Mouse (Mus musculus): ENCODE data around the gene Timp4.

Gene Timp4

DNA sequence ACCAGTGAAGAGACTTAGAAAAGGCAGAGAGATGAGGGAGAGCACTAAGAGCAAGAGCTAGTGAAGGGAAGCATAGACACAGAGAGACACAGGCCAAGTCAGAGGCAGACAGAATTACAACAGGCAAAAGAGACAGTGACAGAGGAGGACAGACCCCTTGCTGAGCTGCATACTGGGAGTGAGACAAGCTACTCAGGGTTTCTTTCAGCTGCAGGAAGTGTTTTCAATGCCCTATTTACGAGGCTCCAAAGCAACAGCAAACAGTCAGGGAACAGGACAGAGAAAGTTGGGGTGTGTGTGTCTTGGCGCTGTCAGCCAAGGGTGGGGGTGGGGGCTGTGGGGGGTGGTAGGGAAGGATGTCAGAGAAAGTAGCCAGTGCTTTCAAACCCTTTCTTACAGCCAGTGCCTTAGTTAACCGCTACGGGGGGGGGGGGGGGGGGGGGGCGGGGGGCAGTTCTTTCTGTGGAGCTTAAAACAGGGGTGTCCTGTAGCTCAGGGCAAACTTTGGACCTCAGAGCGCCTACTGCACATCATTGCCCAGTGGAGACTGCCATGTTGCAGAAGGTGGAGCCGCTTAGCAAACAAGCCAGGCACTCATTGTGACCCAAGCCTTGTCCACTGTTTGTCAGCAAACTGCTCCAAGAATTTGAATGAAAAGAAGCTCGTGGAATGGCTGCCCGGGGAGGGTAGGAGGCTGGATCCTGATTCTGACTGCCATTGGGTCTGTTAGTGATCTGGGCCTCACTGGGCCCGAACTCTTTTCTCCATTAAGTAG is at the start of gene Timp4:
Timp4 (minus strand) TSS at position 107 of the 775 bp plus-strand sequence.
- in situ Hi-C loops (cut with MboI, MseI) = no loop called here

DNA sequence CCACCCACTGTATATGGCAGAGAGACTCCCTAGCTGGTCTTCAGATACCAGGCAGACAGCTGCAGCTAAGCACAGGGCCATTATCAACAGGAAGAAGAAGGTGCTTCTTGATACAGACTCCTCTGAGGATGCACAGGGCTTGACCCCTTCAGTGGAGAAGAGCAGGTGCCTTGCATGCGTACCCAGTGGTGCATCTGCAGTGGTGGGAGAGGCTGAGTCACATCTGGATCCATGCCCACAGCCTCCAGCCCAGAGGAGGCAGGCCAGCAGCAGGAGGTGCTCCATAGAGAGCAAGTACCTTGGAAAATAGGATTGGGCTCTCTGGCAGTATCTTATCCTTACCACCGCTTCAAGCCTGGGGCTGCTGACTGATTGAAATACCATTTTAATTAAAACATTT is 41.9 kb upstream of the Timp4 start:
- in situ Hi-C loops (cut with MboI, MseI) = no loop called here

DNA sequence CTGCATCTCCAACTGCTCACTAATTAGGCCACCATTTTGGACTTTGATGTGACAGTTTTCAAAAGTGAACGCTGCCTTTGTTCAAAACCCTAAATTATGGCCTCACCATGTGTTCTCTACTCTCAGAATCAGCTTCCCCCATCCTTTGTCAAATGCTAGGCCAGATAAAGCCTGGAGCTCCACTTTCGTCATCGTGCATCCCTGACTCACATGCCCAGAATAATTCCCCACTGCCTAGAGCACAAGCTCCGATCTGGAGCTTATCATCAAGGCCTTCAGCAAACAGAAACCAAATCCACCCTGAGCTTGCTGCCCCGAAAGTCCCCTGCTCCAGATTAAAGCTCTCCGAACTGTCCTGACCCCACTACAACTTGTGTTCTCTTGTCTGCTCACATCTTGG is 40.6 kb upstream of the Timp4 start:
- in situ Hi-C loops (cut with MboI, MseI) = no loop called here

DNA sequence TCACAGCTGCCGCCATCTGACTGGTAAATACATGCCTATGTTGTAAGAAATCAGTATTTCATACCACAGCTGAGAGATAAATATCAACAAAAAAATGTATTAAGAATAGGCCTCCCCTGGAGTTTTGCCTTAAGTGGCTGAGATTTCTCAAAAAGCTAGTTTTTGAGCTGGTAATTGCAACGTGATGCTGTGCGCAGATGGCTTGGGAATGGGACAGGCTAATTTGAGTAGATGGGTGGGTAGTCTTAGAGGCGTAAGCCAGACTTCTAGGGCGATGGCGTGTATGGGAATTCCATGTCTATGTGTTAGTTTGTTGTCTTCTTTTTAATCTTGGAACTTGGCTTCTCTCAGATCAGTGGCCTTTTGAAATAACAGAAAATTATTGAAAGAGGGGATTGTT is 39.8 kb upstream of the Timp4 start:
- in situ Hi-C loops (cut with MboI, MseI) = no loop called here

DNA sequence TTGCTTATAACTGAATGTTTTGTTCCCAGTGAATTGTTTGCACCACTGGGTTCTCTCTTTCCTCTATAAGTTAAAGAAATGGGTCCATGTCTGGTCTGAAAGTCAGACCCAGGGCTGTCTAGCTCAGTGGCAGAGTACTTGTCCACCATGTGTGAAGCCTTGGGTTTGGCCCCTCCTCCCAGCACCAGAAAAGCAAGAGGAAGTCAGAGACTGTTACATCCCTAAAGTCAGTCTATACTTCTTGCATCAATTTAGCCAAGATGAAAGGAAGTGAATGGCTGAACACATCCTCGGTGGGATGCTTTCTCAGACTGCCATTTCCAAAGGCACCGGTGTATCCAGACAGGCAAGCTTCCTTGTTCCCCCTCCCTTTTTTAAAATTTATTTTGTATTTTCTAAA is 39.1 kb upstream of the Timp4 start:
- in situ Hi-C loops (cut with MboI, MseI) = no loop called here

DNA sequence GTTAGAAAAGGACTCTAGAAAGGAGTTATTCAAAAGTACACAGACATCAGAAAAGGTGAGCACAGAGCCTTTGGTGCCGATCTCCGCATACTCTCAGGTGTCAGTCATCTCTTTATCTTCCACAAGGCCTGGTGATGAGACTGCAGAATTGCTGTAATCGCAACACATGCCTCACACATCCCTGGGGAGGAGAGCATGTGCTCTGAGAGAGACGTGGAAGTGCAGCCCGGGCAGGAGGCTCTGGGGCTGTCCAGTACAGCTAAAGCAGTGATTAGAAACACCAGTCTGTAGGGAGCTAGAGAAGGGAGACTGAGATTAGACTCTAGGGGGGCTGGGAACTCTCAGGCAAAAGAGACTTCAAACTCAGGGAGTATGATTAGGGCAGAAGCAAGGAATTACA is 38.6 kb upstream of the Timp4 start:
- in situ Hi-C loops (cut with MboI, MseI) = no loop called here

DNA sequence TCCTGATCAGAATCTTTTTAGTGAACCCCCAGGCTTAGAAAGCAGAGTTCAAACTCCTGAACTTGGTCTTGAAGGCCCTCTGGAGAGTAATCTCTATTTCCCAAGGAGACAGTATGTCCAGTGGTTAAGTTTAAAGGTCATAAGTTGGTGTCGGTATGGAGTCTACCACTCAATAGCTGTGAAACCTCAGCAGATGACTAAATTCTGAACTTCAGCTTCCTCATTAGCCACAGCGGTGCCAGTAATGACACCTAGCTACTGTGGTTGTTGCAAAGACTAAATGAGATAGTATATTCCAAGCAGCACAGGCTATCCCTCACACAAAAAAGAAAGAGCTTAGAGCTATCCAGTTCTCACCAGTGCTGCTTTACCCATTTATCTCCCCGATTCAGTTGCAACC is 36.2 kb upstream of the Timp4 start:
- in situ Hi-C loops (cut with MboI, MseI) = no loop called here

DNA sequence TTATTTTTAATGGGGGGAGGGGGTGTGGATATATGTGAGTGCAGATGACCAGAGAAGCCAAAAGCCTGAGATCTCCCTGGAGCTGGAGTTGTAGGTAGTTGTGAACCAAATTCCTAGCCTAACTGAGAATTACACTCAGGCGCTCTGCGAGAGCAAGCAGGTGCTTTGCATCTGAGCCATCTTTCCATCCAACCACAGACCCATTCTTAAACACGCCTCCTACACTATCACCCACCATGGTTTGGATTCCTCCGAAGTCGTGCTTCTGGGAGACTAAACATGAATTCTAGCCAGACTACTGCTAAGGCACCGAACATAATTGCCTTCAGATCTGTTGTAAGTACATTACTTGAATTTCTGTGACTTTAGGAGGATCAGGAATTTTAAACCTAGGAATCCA is 34.4 kb upstream of the Timp4 start:
- in situ Hi-C loops (cut with MboI, MseI) = no loop called here

DNA sequence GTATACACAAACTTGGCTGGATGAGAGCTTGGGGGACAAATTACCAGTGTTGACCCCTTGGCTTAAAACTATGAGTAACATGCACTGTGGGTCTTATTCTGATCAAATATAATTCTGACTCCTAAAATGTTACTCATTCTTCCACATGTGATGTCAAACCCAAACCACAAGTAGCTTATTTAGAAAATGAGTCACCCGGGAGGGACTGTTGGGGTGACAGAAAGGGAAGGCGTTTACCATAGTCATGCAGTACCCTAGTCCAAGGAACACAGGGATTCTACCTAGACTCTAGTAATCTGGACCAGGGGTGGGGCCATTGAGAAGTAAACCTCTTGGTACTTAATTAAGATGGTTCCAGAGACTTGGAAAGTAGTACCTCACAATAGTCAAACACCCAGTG is 32.1 kb upstream of the Timp4 start:
- in situ Hi-C loops (cut with MboI, MseI) = no loop called here

DNA sequence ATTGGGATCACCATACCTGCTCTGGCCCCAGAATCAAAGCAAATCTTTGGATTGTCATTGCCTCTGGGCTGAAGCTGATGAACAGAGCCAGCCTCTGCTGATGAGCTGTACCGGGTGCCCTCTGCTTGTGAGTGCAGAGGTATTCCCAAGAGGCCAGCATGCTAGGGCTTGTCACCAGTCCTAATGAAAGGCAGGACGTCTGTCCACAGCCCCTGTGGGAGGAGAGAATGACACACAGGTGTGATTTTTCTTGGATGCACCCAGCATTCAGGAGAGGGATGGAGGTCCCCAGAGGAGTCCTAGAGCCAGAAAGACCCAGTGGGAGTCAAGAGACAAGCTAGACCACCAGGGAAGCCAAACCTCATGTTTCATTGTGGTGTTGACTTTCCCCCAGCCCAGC is 27.6 kb upstream of the Timp4 start:
- in situ Hi-C loops (cut with MboI, MseI) = no loop called here

DNA sequence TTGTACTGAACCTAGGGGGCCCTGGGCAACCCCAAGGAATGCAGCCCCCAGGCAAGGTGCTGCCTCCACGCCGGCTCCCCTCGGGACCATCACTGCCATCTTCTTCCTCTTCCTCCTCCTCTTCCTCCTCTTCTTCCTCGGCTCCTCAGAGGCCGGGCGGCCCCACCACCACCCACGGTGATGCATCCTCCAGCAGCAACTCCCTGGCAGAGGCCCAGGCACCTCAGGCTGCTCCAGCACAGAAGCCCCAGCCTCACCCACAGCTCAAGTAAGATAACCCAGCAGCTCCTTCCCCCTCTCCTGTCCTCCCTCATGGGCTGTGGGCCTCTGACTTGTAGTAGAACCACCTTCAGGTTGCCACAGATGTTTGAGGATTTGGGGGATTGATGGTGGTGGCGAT is 26.1 kb upstream of the Timp4 start:
- in situ Hi-C loops (cut with MboI, MseI) = no loop called here

DNA sequence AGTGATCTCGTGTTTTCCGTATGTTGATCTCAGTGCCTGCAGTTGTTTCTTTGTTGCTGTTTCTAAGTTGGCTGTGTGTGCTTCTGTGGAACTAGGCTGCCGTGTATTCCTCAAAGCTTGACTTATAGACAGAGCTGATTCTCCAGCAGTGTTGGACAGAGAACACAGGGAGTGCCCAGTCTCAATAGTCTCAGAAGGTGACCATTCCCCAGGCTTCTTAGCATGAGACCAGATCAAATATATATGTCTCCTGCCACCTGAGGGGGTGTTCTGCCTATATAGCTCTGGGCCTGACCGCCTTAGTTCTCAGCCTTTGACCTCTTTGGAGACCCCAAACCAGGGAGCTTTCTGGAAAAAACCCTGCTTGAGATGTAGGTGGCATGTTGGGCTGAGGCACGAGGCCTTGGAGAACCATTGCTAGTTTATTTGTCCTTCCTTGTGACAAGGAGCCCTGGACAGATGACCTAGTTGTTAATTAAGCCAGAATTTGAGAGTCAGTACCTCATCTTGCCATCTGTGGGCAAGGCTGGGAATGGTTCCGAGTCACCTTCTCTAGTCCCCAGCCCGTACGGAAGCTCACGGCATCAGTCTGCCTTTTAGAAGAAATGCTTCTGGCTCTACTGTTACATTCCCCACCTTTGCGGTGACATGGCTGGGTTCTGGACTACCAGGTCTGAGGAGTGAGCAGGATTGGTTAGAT is 23.3 kb upstream of the Timp4 start:
- in situ Hi-C loops (cut with MboI, MseI) = no loop called here

DNA sequence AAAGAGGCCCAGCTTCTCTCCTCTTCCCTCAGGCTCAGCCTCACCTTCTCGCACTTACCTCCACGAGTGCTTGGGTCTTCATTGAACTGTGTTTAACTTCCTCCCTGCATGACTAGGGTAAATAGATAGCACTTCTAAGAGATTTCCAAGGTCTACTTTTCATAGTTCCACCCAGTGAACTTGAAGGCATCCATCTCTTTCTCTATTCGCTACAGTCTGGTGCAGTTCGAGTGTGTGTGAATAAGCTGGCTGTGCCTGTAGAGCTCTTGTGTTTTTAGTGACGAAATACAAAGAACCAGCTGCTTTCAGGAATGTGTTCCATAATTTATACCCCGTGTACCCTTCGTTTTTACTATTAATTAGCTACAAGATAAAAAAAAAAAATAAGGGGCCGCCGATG is 22.7 kb upstream of the Timp4 start:
- in situ Hi-C loops (cut with MboI, MseI) = no loop called here

DNA sequence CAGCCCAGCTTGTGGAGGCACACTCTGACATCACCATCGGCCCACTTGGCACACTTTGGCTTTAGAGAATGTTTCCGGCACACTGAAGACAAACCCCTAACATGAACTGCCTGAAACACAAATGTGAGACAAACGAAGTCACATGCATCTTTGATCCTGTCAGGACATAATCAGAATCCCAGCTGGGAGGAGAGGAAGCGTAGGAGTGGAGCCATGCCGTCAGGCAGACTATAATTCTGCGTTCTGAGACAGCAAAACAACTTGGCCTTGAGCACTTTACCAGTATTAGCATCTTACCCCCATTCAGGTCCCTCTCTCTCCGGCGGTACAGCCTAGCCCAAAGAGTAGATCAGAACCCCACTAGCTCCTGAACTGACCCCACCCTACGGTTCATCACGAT is 21.3 kb upstream of the Timp4 start:
- in situ Hi-C loops (cut with MboI, MseI) = no loop called here

DNA sequence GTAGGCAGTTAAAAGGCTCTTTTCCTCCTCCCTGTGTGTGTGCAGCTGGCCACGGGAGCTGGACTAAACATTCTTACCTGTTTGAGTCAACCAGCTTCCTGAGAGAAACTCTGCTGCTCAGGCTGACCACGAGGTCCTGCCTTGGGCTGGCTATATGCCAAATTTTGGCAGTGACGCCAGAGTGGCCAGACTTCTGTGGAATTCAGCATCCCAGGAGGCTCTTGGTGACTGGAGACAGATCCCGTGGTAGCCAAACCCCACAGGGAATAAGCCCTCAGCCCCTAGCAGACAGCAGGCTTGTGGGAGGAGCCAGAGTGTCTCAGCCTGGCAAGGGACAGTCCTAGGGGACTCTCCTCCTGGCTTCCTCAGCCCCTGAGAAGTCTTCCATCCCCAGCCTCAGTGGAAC is 19.9 kb upstream of the Timp4 start:
- in situ Hi-C loops (cut with MboI, MseI) = no loop called here

DNA sequence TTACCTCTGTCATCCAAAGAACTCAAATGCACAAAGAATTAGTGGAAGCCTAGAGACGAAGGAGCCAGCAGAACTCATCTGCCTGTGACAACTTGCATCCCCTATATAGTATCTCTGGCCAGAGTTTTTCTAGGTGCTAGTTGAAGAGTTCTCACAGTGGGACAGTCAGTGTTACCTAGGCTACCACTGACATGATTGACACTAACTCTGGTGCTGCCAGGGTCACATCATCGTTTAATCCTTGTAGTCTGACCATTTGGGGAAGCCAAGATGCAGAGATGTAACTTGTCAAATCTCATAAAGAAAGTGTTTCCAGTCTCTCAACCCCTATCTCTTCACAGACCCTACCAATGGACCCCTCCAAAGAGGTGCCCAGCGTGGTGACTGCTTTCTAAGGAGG is 19.3 kb upstream of the Timp4 start:
- in situ Hi-C loops (cut with MboI, MseI) = no loop called here

DNA sequence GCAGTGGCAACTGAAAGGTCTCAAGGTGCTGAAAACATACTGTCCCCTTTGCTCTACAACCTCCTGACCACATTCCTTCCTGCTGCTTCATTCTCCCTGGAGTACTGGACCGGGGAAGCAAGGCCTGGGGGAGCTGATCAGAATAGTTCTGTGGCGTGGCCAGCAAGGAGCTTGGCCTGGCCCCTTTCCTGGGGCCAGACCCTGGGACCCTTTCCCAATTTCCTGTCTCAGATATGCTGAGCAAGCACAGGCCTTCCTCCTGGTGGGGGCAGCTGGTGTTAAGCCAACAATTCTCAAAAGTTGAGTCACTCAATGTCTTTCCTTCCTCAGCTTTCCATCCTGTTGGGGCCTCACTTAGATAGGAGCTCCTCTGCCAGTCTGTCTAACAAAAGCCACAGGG is 18.1 kb upstream of the Timp4 start:
- in situ Hi-C loops (cut with MboI, MseI) = no loop called here

DNA sequence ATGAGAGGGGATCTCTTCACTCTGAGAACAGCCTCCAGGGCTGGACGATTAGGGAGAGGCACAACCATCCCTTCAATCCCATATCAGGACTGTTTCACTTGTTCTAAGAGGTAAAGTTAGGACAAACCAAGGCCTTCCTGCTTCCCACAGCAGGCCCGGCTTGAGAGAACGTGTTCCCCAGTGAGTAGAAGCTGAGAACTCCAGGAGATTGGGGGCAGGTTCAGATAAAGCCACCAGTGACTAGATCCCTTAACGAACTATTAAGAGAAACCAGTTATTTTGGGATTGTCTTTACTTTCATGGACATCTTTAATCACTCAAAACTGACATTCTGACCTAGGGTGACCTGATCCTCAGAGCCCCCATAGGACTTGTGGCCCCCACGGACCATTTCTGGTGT is 17.6 kb upstream of the Timp4 start:
- in situ Hi-C loops (cut with MboI, MseI) = loop anchor here (5.0 kb wide), 1 partner anchor 42 kb away; the partner anchor contains the start of gene Gm17482

DNA sequence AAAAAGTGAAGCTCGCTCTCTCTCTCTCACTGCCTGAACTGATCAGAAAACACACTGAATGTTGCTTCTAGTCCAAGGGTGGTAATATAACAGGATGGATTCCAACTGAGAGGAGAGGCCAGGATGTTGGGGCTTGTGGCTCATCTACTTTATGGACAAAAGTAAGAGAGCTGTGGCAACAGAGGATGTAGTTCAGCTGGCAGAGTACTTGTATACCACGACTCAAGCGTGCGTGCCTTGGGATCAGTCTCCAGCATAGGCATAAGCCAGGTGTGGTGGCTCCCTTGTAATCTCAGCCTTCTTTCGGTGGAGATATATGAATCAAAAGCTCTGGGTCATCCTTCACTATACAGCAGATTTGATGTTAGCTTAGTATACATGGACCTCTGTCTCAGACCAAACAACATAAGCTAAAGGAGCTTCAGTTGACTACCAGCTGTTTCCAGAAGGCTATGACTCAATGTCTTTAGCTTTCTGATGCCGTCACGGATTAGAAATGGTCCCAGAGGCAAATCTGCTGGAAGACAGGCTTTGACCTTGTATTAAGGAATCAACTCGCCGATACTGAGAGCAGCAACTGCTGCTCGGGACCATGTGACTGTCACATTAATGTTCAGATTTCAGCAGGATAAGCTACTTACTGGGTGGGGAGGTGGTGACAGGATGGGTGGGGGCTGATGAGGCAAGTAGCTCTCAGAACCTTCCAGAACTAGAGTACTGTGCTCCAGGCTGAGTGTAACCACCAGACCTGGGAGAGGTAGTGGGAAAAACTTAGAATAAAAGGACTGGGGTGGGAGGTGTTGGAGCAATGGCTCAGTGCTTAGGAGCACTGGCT is 16.8 kb upstream of the Timp4 start:
- in situ Hi-C loops (cut with MboI, MseI) = loop anchor here (5.0 kb wide), 1 partner anchor 41 kb away; the partner anchor contains the start of gene Gm17482

DNA sequence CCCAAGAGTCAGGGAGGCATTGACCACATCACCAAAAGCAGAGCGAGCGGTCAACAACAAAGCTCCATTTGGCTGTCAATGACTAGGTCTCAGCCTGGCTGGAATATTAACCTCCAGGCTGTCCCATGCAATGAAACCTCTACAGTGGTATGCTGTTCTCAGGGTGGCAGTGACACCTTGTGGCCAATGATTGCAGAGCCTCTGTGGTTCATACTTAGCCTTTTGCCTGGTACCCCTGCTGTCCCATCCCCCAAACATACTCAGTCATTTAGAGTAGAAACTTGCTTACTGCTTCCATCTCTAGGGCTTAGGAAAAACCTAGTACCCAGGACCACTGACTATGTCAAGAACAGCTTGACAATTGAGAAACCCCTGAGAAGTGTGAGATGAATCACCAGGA is 15.9 kb upstream of the Timp4 start:
- in situ Hi-C loops (cut with MboI, MseI) = loop anchor here (5.0 kb wide), 1 partner anchor 41 kb away; the partner anchor contains the start of gene Gm17482

DNA sequence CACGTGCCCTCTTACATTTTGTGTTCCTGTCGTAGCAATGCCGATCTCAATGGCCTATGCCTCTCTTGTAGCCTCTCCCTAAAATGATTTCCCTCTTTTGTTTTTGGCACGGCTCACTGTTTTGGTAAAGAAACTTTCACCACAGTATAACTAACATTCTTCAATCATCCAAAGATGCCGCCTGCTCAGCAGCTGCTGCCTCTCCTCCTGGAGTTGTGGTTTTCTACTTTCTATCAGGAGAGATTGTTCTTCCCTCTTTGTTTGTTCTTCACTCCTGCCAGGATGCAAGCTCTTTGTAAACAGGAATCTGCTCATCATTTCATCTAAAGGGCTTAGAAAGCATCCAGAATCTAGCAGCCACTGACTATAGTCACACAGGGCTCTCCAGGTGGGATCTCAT is 14.8 kb upstream of the Timp4 start:
- in situ Hi-C loops (cut with MboI, MseI) = loop anchor here (5.0 kb wide), 1 partner anchor 39 kb away; the partner anchor contains the start of gene Gm17482

DNA sequence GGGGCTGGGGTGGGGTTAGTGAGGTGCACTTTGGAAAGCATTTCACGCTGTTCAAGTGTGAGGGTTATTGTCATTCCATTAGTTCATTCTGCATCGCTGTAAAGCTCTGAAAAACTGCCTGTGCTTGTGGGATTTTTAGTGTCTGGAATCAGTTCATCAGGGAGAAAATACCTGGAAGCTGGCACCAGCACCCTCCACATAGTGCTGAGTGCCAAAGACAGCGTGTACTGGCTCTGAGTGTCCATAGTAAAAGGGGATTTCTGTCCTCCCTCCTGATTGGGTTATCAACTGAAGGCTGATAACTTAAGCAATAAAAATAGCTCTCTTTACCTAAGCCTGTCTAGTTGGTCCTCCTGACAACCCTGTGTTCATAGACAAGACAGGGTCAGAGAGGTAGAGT is 8.5 kb upstream of the Timp4 start:
- in situ Hi-C loops (cut with MboI, MseI) = no loop called here

Data from regulatory T cell (primary cell).